Mouse (Mus musculus): ENCODE measurements around the gene Ceacam9.

GRCm38 (mm10) chr7:16700583-16700982, 21.1 kb upstream of the Ceacam9 start:
- TF ChIP-seq POLR2A (IDR thresholded peaks at IDR 0.05; ENCODE audit: low read depth, low read length) (no peak), CTCF (conservative IDR thresholded peaks at IDR 0.05; ENCODE audit: insufficient read depth, insufficient read length, low read depth, low read length) (no peak)
